Mouse (Mus musculus) lung, embryonic 16.5 days (tissue): ENCODE measurements around the gene Pcnx. TPM values are rescaled to one million over a fixed set of nuclear protein-coding genes. Genes with fewer than 3 reads are reported as not detected.

Source experiments
- ATAC-seq: fragments of 200-750 bp; cut with Nextera tagmentation; 2 replicates; pipeline ENCODE4 v1.8.0; 2017; ENCODE audit warnings: low read depth, mild to moderate bottlenecking, moderate library complexity
- H3K27ac ChIP-seq: fragments of 300-500 bp; sonication (generic); 2 replicates; pipeline ENCODE4 v1.5.1; 2014; ENCODE audit warnings: mild to moderate bottlenecking, control low read depth, low read length
- H3K27me3 ChIP-seq: fragments of 300-500 bp; sonication (generic); 2 replicates; pipeline ENCODE4 v1.6.1; 2014; ENCODE audit warnings: low read depth, low read length, mixed read lengths; ENCODE audit not compliant: control insufficient read depth, insufficient read depth
- H3K36me3 ChIP-seq: fragments of 300-500 bp; sonication (generic); 2 replicates; pipeline ENCODE4 v1.6.1; 2014; ENCODE audit warnings: low read length; ENCODE audit not compliant: control insufficient read depth, insufficient read depth
- H3K4me1 ChIP-seq: fragments of 300-500 bp; sonication (generic); replicated peaks from 2 replicates; pipeline ENCODE4 v1.6.1; 2014; ENCODE audit warnings: low read length, mixed read lengths; ENCODE audit not compliant: control insufficient read depth, insufficient read depth
- H3K4me2 ChIP-seq: fragments of 300-500 bp; sonication (generic); 2 replicates; pipeline ENCODE4 v1.6.1; 2014; ENCODE audit warnings: low read depth, low read length, control low read depth
- H3K4me3 ChIP-seq: fragments of 300-500 bp; sonication (generic); 2 replicates; pipeline ENCODE4 v1.5.1; 2014; ENCODE audit warnings: mild to moderate bottlenecking, low read length, control low read depth
- H3K9ac ChIP-seq: fragments of 300-500 bp; sonication (generic); 2 replicates; pipeline ENCODE4 v1.6.1; 2014; ENCODE audit warnings: low read length, control low read depth
- H3K9me3 ChIP-seq: fragments of 300-500 bp; sonication (generic); 2 replicates; pipeline ENCODE4 v1.6.1; 2016; ENCODE audit warnings: low read length; ENCODE audit not compliant: control insufficient read depth
- WGBS: fragments of 180-500 bp; shearing (Covaris S2); extraction: QIAGEN DNeasy Blood & Tissue Kit; methylation state at CpG from one replicate; pipeline ENCODE4 v1.1.7; 2014; 5-methylcytosine and 5-hydroxymethylcytosine counted together
- polyA plus RNA-seq: library from polyadenylated mRNA; unstranded; fragments of >200 nt; fragmentation: Nextera tagmentation; extraction: Ambion mirVana; gene quantifications from 2 replicates; pipeline ENCODE4 v1.2.1, GENCODE M21; 2015

The Pcnx gene
- polyA plus RNA-seq, 1 experiment from 2014 or later: 15.2 TPM

DNA sequence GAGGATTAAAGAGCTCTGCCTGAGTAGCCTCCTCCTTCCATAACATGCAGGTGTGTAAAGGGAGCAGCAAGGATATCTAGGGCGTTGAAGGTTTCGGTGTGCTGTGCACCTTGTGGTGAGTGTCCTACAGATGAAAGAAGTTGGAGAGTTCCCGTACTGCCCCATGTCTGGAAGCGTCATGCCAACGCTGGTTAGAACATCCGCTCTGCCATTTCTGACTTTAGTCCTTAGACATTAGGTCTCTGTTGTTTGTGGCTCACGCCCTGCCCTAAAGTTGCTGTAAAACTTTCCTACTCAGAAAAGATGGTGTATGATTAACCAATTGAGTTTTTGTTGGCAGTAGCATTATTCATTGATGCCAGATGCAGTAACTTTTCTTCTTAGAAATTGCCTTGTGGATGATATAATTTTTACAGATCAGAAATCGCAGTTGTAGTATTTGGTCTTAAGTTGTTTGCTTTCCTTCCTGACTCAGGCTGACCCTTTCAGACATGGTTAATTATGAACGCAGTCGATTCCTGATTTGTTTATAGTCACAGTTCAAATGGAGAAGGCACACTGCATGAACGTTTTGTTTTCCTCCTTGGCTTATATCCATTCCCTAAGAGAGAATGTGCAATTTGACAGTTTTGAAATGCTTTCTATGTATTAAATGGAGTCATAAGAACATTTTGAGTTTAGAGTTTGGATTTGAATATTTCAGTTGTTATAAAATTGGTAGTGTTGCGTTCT is 83.7 kb downstream of the Pcnx start:
- peak overlapping the region; percentile 66 for H3K27ac ChIP-seq
- ATAC-seq: peak; percentile 79
- WGBS: 49% methylated on average over 12 of the region's 12 CpGs

DNA sequence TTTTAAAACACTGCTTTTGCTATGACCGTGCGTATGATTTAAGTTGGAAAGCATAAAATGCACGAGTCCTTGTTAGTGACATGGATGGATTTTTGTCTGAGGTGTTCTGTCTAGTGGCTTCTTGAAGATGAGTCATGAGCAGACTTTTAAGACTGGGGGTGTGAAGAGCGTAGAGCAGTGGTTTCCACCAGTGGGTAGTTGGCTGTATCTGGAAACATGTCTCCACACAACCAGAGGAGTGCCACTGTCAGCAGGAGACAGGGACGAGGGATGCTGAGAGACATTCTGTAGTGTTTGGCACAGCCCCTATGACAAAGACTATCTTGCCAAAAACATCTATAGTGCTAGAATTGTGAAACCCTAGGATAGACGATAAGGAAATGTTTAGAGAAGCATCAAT is 89.2 kb downstream of the Pcnx start:
- 0 out of 2 replicates have a peak, but pooled peaks have one; percentile 28 for ATAC-seq
- no peak overlapping the region for H3K4me2 ChIP-seq
- H3K27ac ChIP-seq: no peak overlapping the region
- peaks cover 11% of the 10 kb centered on the region; the same call in 1 of the 2 replicates for H3K36me3 ChIP-seq
- peaks cover 2% of the 10 kb centered on the region for H3K4me1 ChIP-seq
- WGBS: 72% methylated on average over 6 of the region's 6 CpGs
- H3K9me3 ChIP-seq: no peaks in the 10 kb centered on the region
- no peaks in the 10 kb centered on the region for H3K27me3 ChIP-seq
- no peak overlapping the region for H3K9ac ChIP-seq
- no peak overlapping the region for H3K4me3 ChIP-seq

More for the DNA sequence above, 83.7 kb downstream of the Pcnx start:
- Histone ChIP-seq H3K4me3 (no peak overlapping the region), H3K36me3 (no peaks in the 10 kb centered on the region), H3K9ac (no peak overlapping the region), H3K4me1 (peaks cover 9% of the 10 kb centered on the region), H3K27me3 (no peaks in the 10 kb centered on the region), H3K9me3 (no peaks in the 10 kb centered on the region), H3K4me2 (no peak overlapping the region)

DNA sequence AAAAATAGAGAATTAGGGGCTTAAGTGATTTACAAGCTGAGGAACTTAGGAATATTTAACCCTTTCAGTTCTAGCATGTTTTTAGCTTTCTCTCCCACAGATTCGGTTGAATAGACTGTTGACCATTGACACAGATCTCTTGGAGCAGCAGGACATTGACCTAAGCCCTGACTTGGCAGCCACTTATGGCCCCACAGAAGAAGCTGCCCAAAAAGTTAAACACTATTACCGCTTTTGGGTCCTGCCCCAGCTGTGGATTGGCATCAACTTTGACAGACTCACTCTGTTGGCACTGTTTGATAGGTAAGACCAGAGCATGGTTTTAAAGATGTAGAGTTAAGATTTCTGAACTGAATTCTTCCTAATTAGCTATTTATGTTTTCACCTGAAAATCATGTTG is 90.2 kb downstream of the Pcnx start:
- no peak overlapping the region for H3K4me3 ChIP-seq
- H3K36me3 ChIP-seq: peaks cover 13% of the 10 kb centered on the region; the same call in 1 of the 2 replicates
- H3K9me3 ChIP-seq: no peaks in the 10 kb centered on the region
- H3K9ac ChIP-seq: no peak overlapping the region
- no peak for ATAC-seq
- no peak overlapping the region for H3K27ac ChIP-seq
- H3K27me3 ChIP-seq: no peaks in the 10 kb centered on the region
- WGBS: 91% methylated on average over 2 of the region's 2 CpGs
- H3K4me1 ChIP-seq: no peaks in the 10 kb centered on the region
- no peak overlapping the region for H3K4me2 ChIP-seq

DNA sequence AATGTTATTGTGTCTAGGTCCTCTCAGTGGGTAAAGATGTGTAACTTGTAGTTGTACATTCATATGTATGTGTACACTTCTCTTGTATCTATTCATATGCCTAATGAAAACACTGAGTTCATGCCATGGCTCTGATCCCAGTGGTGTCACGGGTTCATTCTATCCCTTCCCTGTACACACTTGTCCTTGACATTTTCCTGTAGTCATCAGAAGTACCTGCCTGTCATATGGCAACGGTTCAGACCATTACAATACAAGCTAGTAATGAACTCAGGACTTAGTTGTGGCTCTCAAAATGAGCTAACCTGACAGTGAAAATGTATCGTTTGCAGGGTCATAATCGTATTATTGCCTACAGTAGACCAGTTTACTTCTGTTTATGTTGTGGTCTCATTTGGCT is 98.5 kb downstream of the Pcnx start:
- Histone ChIP-seq H3K27me3 (no peaks in the 10 kb centered on the region), H3K9ac (no peak overlapping the region), H3K4me1 (no peaks in the 10 kb centered on the region), H3K4me2 (no peak overlapping the region), H3K27ac (no peak overlapping the region), H3K4me3 (no peak overlapping the region), H3K9me3 (no peaks in the 10 kb centered on the region), H3K36me3 (peaks cover 13% of the 10 kb centered on the region)
- ATAC-seq: no peak
- 83% methylated on average over 4 of the region's 4 CpGs for WGBS

DNA sequence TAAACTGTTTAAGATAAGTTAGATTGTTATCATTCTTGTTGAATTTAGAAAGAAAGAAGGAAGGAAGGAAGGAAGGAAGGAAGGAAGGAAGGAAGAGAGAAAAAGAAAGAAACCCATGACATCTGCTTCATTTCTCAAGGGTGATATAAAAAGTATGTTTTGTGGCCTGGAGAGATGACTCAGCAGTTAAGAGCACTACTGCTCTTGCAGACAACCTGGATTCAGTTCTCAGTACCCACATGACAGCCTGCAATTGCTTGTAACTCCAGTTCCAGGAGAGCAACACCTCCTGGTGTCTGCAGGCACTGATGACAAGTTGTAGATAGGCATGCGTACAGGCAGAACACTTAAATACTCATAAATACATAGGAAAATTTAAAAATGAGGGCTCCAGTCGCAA is 105.6 kb downstream of the Pcnx start:
- no peaks in the 10 kb centered on the region for H3K27me3 ChIP-seq
- no peaks in the 10 kb centered on the region for H3K9me3 ChIP-seq
- H3K4me1 ChIP-seq: peaks cover 6% of the 10 kb centered on the region; the same call in 1 of the 2 replicates
- WGBS: 80% methylated on average over 2 of the region's 2 CpGs
- no peak for ATAC-seq
- no peak overlapping the region for H3K9ac ChIP-seq
- H3K27ac ChIP-seq: no peak overlapping the region
- no peak overlapping the region for H3K4me2 ChIP-seq
- no peak overlapping the region for H3K4me3 ChIP-seq
- peaks cover 10% of the 10 kb centered on the region for H3K36me3 ChIP-seq

DNA sequence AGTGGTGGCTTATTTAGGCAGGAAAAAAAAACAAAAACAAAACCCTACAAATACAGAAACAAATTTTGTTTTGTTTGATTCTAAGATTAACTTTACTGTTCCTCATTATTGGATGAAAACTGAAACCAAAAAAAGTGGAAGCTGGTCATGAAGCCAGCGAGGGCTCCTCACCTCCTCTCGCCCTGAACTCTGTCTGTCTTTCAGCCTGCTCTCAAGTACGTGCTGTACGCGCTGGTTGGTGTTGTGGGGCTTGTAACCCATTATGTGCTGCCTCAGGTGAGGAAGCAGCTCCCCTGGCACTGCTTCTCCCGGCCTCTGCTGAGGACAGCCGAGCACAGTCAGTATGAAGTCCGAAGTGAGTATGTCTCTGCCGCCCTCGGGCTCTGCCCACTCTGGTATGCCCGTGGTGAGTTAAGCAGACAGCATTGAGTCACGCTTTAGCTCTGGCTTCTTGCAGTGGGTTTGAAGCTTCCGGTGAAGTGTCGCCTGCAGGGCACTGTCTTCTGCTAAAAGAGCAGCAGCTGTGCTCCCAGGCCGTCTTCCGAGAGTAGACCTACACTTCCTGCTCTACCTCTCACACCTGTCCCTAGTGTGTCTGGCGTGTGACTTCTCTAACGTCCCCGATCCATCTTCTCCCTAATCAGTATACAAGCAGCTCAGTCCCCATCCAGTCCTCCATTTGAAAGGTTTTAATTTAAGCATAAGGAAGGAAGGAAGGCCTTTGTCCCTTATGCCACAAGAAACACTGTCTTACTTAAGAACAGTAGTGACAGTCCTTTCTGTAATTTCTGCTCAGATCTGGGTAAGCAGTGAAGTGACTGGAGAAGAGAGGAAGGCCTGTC is 111.4 kb downstream of the Pcnx start:
- H3K9ac ChIP-seq: no peak overlapping the region
- H3K4me2 ChIP-seq: no peak overlapping the region
- H3K4me3 ChIP-seq: no peak overlapping the region
- peak overlapping the region; percentile 82 for H3K27ac ChIP-seq
- no peaks in the 10 kb centered on the region for H3K9me3 ChIP-seq
- ATAC-seq: peak; percentile 56
- no peaks in the 10 kb centered on the region for H3K27me3 ChIP-seq
- WGBS: 62% methylated on average over 19 of the region's 19 CpGs
- peaks cover 6% of the 10 kb centered on the region; the same call in 1 of the 2 replicates for H3K4me1 ChIP-seq
- peaks cover 9% of the 10 kb centered on the region for H3K36me3 ChIP-seq

DNA sequence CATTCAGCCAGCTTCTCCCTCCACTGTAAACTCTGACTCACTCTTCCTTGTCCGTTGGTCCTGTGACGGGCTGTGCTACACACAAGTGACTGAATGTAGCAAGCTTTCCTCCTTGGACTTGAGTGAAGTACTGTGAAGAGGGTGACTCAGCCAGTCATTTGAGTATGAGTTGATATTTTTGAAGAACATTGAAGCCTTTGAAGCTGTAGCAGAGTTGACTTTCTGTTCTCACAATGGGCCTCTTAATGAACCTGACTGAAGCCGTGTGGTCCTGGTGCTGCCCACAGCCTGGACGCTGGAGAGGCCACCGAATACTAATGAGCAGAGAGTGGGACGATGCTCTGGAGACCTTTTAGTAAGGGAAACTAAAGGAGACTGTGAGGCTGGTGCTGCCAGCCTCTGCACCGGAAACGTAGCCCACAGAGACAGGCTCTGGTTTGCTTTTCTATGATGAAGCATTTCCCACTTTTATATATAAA is 112.1 kb downstream of the Pcnx start:
- H3K4me3 ChIP-seq: no peak overlapping the region

DNA sequence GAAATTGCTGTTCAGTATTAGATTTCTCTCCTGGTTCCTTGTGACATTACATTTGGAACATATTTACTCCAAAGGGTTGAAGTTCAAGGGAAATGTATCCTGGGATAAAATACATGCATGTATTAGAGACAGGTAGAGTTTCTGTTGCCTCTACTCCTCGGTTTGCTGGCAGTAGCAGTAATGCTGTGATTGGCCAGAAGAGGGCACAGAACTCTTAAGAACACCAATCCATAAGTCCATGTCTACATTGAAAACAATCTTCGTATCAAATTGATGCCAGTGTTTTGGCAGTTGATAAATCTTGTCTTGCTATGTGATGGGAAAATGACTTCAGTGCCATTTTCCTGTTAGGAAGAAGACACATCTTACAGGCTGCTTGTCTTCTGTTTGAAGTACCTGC is 115.0 kb downstream of the Pcnx start:
- H3K36me3 ChIP-seq: peaks cover 14% of the 10 kb centered on the region

More for the DNA sequence above, 112.1 kb downstream of the Pcnx start:
- Histone ChIP-seq H3K27me3 (no peaks in the 10 kb centered on the region), H3K27ac (peak overlapping the region; percentile 82), H3K36me3 (peaks cover 9% of the 10 kb centered on the region), H3K9me3 (no peaks in the 10 kb centered on the region), H3K9ac (no peak overlapping the region), H3K4me2 (no peak overlapping the region), H3K4me1 (peaks cover 6% of the 10 kb centered on the region; the same call in 1 of the 2 replicates)
- 52% methylated on average over 8 of the region's 8 CpGs for WGBS
- ATAC-seq: peak; percentile 95

DNA sequence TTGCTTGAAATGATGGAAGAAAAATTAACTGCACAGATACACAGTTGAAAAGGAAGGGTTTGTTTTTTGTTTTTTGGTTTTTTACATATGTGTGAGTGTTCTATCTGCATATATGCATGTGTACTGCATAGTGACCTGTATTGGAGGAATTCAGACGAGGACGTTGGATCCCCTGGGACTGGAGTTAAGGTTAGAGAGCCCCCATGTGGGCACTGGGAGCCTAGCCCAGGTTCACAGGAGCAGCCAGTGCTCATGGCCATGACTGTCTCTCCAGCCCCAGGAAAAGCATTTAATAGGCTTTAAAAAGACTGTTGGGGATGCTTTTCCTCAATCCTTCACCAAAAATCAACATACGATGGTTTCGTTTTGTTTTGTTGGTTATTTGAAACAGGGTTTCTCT is 117.5 kb downstream of the Pcnx start:
- Histone ChIP-seq H3K4me2 (no peak overlapping the region), H3K4me1 (no peaks in the 10 kb centered on the region), H3K9me3 (no peaks in the 10 kb centered on the region), H3K9ac (no peak overlapping the region), H3K4me3 (no peak overlapping the region), H3K27me3 (no peaks in the 10 kb centered on the region), H3K27ac (no peak overlapping the region), H3K36me3 (peaks cover 26% of the 10 kb centered on the region)
- WGBS: 71% methylated on average over 4 of the region's 4 CpGs
- no peak for ATAC-seq

More for the DNA sequence above, 115.0 kb downstream of the Pcnx start:
- Histone ChIP-seq H3K4me3 (no peak overlapping the region), H3K9ac (no peak overlapping the region), H3K9me3 (no peaks in the 10 kb centered on the region), H3K4me2 (no peak overlapping the region), H3K27ac (no peak overlapping the region), H3K4me1 (0 out of 2 replicates have a peak, but pooled peaks cover 3% of the 10 kb centered on the region), H3K27me3 (no peaks in the 10 kb centered on the region)
- WGBS: 53% methylated on average over 2 of the region's 2 CpGs
- no peak for ATAC-seq
